Comparison of ENCODE assay signal across 8 mouse cellular contexts in genomic region chr2:151743845-151744244, GRCm38 (mm10). TPM values are rescaled to one million over a fixed set of nuclear protein-coding genes. Genes with fewer than 3 reads are reported as not detected.
DNase-seq lines count a peak whose midpoint lies in the region; ATAC-seq lines count a peak whose summit lies in the region.

Gene Psmf1 (minus strand): TSS chr2:151744186.

- no peaks in the 10 kb centered on the region for H3K36me3 ChIP-seq in hindbrain, embryonic 13.5 days
- peaks cover 7% of the 10 kb centered on the region; the same call in 1 of the 2 replicates for H3K36me3 ChIP-seq in liver, embryonic 13.5 days

- H3K4me2 ChIP-seq in hindbrain, embryonic 13.5 days: no peak within 1 kb of the TSS
- peak within 1 kb of the TSS; percentile 86 for H3K4me2 ChIP-seq in liver, embryonic 13.5 days

- H3K27me3 ChIP-seq in hindbrain, embryonic 13.5 days: peaks cover 15% of the 10 kb centered on the region; the same call in 1 of the 2 replicates
- H3K27me3 ChIP-seq in liver, embryonic 13.5 days: peaks cover 13% of the 10 kb centered on the region

- no peak within 1 kb of the TSS for H3K27ac ChIP-seq in hindbrain, embryonic 13.5 days
- H3K27ac ChIP-seq in liver, embryonic 13.5 days: peak within 1 kb of the TSS; percentile 95

- H3K9me3 ChIP-seq in hindbrain, embryonic 13.5 days: no peaks in the 10 kb centered on the region
- H3K9me3 ChIP-seq in liver, embryonic 13.5 days (replicated peaks): no peaks in the 10 kb centered on the region

- no peak within 1 kb of the TSS for H3K9ac ChIP-seq in hindbrain, embryonic 13.5 days
- H3K9ac ChIP-seq in liver, embryonic 13.5 days: peak within 1 kb of the TSS; percentile 95

- no peak within 1 kb of the TSS for H3K4me3 ChIP-seq in hindbrain, embryonic 13.5 days
- H3K4me3 ChIP-seq in liver, embryonic 13.5 days (replicated peaks): peak within 1 kb of the TSS; percentile 14; the same call in 1 of the 2 replicates

- ATAC-seq in hindbrain, embryonic 13.5 days (ENCODE audit: low FRiP score): no peak
- no peak for ATAC-seq in liver, embryonic 13.5 days (ENCODE audit: low read depth)

- peaks cover 28% of the 10 kb centered on the region for H3K4me1 ChIP-seq in hindbrain, embryonic 13.5 days (replicated peaks)
- peaks cover 56% of the 10 kb centered on the region for H3K4me1 ChIP-seq in liver, embryonic 13.5 days (replicated peaks)

- no peak for DNase-seq in frontal cortex, adult 2 months (ENCODE audit: extremely low spot score in 1 of 2, low spot score in 1 of 2)
- no peak for DNase-seq in frontal cortex, postnatal 14 days (ENCODE audit: low spot score in 2 of 2)
- DNase-seq in adrenal gland, adult 8-10 months: no peak
- DNase-seq in gastrocnemius, adult 18-20 months (ENCODE audit: low spot score): no peak
- no peak for DNase-seq in liver, embryonic 13.5 days
- no peak for DNase-seq in cerebellum, adult 9-11 months
- no peak for DNase-seq in frontal cortex, postnatal 36 days (ENCODE audit: low spot score in 2 of 2)

RNA-seq across cellular contexts. Expression of gene Psmf1, which starts in this region (rescaled TPM):
- polyA plus RNA-seq in frontal cortex, adult 2 months (2012; rRNA removed): 38.7 and 41.4 TPM in 2 replicates
- total RNA-seq in adrenal gland, adult 8-10 months (2022): 10 to 100 TPM; 37.2 to 41.8 (median 39.0) TPM
- 10 to 100 TPM; 15.6 to 18.4 TPM for total RNA-seq in gastrocnemius, adult 18-20 months (2021)
- 57.7 and 60.8 TPM in 2 replicates for polyA plus RNA-seq in hindbrain, embryonic 13.5 days (2015; fragmentation: Nextera tagmentation; extraction: Ambion mirVana)
- 49.1 and 51.6 TPM in 2 replicates for polyA plus RNA-seq in liver, embryonic 13.5 days (2015; fragmentation: Nextera tagmentation; extraction: Ambion mirVana)
